Mouse (Mus musculus) CH12.LX (cell line): ENCODE measurements at regions not wholly inside any gene's neighbourhood (a gene's known extent, or its start where the extent isn't known, plus 50 kb on each side); places are given as distances from the start of the nearest gene placed in this dataset.

Experiments used
- CHD2 ChIP-seq: IDR thresholded peaks from 2 replicates; pipeline ENCODE4 v1.6.1; 2011; ENCODE audit warnings: low read length, improper control_type of control experiment
- CTCF ChIP-seq, 2 experiments: IDR thresholded peaks in 1 of 2; conservative IDR thresholded peaks in 1 of 2; 2 replicates each; pipeline ENCODE4 v1.5.1; 2011 to 2012; ENCODE audit warnings: low read depth in 2 of 2, low read length in 2 of 2, improper control_type of control experiment in 1 of 2, inconsistent platforms in 1 of 2, mild to moderate bottlenecking in 1 of 2, moderate library complexity in 1 of 2
- EP300 ChIP-seq: IDR thresholded peaks from 2 replicates; pipeline ENCODE4 v1.6.1; 2011; ENCODE audit warnings: low read length, improper control_type of control experiment
- GABPA ChIP-seq: IDR thresholded peaks from 2 replicates; pipeline ENCODE4 v1.6.1; 2012; ENCODE audit warnings: low read depth, low read length, improper control_type of control experiment, inconsistent platforms; ENCODE audit not compliant: insufficient replicate concordance
- MAFK ChIP-seq: IDR thresholded peaks from 2 replicates; pipeline ENCODE4 v1.6.1; 2011; ENCODE audit warnings: low read length, improper control_type of control experiment; ENCODE audit not compliant: insufficient replicate concordance
- MAZ ChIP-seq: IDR thresholded peaks from 2 replicates; pipeline ENCODE4 v1.6.1; 2012; ENCODE audit warnings: low read depth, mild to moderate bottlenecking, inconsistent platforms, low read length, improper control_type of control experiment, moderate library complexity
- PAX5 ChIP-seq: IDR thresholded peaks from 2 replicates; pipeline ENCODE4 v1.6.1; 2012; ENCODE audit warnings: low read length, inconsistent platforms, mixed read lengths
- POLR2A ChIP-seq: IDR thresholded peaks from 2 replicates; pipeline ENCODE4 v1.6.1; 2011; ENCODE audit warnings: low read depth, mild to moderate bottlenecking, improper control_type of control experiment, low read length
- RCOR1 ChIP-seq: conservative IDR thresholded peaks from 2 replicates; pipeline ENCODE4 v1.6.1; 2012; ENCODE audit warnings: low read depth, mild to moderate bottlenecking, inconsistent platforms, low read length, improper control_type of control experiment

DNA sequence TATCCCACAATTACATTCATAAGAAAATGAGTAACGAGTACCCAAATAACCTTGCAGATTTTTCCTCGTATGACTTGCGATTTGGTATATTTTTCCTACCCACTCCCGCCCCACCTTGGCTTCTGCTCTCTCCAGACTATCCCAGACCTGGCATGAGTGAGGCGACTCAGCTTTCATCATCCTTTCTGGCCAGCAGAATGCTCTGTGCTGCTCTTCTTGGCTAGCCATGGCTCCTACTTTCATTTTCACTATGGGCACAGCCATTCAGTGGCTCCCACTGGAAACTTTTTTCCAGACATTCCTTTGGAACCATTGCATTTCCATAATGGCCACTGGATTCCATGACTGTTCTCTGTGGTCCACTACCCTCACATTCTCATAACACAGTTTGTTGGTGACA is 449.1 kb upstream of the Gm11114 start:
- TF ChIP-seq MAZ (no peak), MAFK (no peak), GABPA (no peak), CHD2 (no peak), POLR2A (no peak), EP300 (no peak), PAX5 (no peak), RCOR1 (no peak), CTCF (conservative IDR thresholded peaks at IDR 0.05 in 1 of 2, IDR thresholded peaks at IDR 0.05 in 1 of 2; ENCODE audit: low read depth in 2 of 2, low read length in 2 of 2) (no peak)
